Comparison of ENCODE assay signal across 17 mouse cellular contexts in genomic region chr15:68635633-68636032, GRCm38 (mm10).
DNase-seq lines count a peak whose midpoint lies in the region; ATAC-seq and TF ChIP-seq lines count a peak whose summit lies in the region.
"Had no signal": no experiment of that assay in that cellular context is flagged by ENCODE, and none has a peak within 500 bp of the region (broad histone marks: within the 10 kb centered on the region; RNA-seq: fewer than 3 reads in every experiment).

No protein-coding gene starts in this region.

- peak; percentile 71; the same call in 1 of the 2 replicates for ATAC-seq in common myeloid progenitor, adult 5-6 weeks (replicated peaks; ENCODE audit: low read depth, poor library complexity, severe bottlenecking)
- peak; percentile 55; the same call in 1 of the 2 replicates for ATAC-seq in megakaryocyte progenitor cell, adult 5-6 weeks (replicated peaks; ENCODE audit: poor library complexity)
- ATAC-seq: activated CD4-positive, CD25-positive, alpha-beta regulatory T cell, adult 4 months; CD4-positive, CD25-positive, alpha-beta regulatory T cell, adult 4 months; Patski had no signal

- DNase-seq in retina, postnatal 1 day: no peak
- no peak for DNase-seq in gastrocnemius, adult 2 months
- DNase-seq: adrenal gland, adult 2 months; adrenal gland, adult 8-10 months; adrenal gland, postnatal 10 days; adrenal gland, postnatal 14 days; adrenal gland, postnatal 25 days; adrenal gland, postnatal 36 days; B cell, adult 2 months; cerebellum, adult 11 months; cerebellum, adult 11-12 months; cerebellum, adult 18-20 months had no signal

- H3K4me3 ChIP-seq in gastrocnemius, adult 2 months: no peak overlapping the region

- H3K27ac ChIP-seq in gastrocnemius, adult 2 months: no peak overlapping the region

- intact Hi-C loops in gastrocnemius, adult 2 months (cut with DNase I): no loop called here

- no peak for TF ChIP-seq CTCF in gastrocnemius, adult 2 months (IDR thresholded peaks at IDR 0.05)
